Mouse (Mus musculus) limb, embryonic 14.5 days (tissue): Measurements from ENCODE around the gene Ints3. TPM values are rescaled to one million over a fixed set of nuclear protein-coding genes. Genes with fewer than 3 reads are reported as not detected.

ENCODE experiments used
- ATAC-seq: fragments of 200-750 bp; cut with Nextera tagmentation; 2 replicates; pipeline ENCODE4 v1.8.0; 2017; ENCODE audit warnings: low read depth, moderate number of reproducible peaks, moderate TSS enrichment; ENCODE audit not compliant: low FRiP score
- DNase-seq: peaks from one replicate; pipeline ENCODE4 v3.0.0-alpha.2; 2015; ENCODE audit warnings: low spot score
- H3K27ac ChIP-seq: fragments of 300-500 bp; sonication (generic); replicated peaks from 2 replicates; pipeline ENCODE4 v1.5.1; 2014; ENCODE audit warnings: low read depth, mild to moderate bottlenecking, low read length, moderate library complexity, mixed read lengths
- H3K27me3 ChIP-seq: fragments of 300-500 bp; sonication (generic); 2 replicates; pipeline ENCODE4 v1.6.1; 2014; ENCODE audit warnings: low read length, mixed read lengths; ENCODE audit not compliant: control insufficient read depth, insufficient read depth
- H3K36me3 ChIP-seq: fragments of 300-500 bp; sonication (generic); 2 replicates; pipeline ENCODE4 v1.6.1; 2014; ENCODE audit warnings: mild to moderate bottlenecking, low read length, moderate library complexity, mixed read lengths; ENCODE audit not compliant: control insufficient read depth, insufficient read depth
- H3K4me1 ChIP-seq: fragments of 300-500 bp; sonication (generic); 2 replicates; pipeline ENCODE4 v1.6.1; 2014; ENCODE audit warnings: antibody characterized with exemption, low read length, mixed read lengths; ENCODE audit not compliant: control insufficient read depth, insufficient read depth
- H3K4me2 ChIP-seq: fragments of 300-500 bp; sonication (generic); replicated peaks from 2 replicates; pipeline ENCODE4 v1.6.1; 2014; ENCODE audit warnings: low read depth, mild to moderate bottlenecking, low read length, moderate library complexity; ENCODE audit not compliant: severe bottlenecking
- H3K4me3 ChIP-seq: fragments of 300-500 bp; sonication (generic); replicated peaks from 2 replicates; pipeline ENCODE4 v1.5.1; 2014; ENCODE audit warnings: low read length
- H3K9ac ChIP-seq: fragments of 300-500 bp; sonication (generic); 2 replicates; pipeline ENCODE4 v1.6.1; 2014; ENCODE audit warnings: mild to moderate bottlenecking, low read depth, low read length, moderate library complexity; ENCODE audit not compliant: severe bottlenecking
- H3K9me3 ChIP-seq: fragments of 300-500 bp; sonication (generic); 2 replicates; pipeline ENCODE4 v1.6.1; 2016; ENCODE audit warnings: low read length; ENCODE audit not compliant: control insufficient read depth
- POLR2A ChIP-seq: fragments of 200-500 bp; IDR thresholded peaks from 2 replicates; pipeline ENCODE4 v1.8.0; 2012; ENCODE audit warnings: inconsistent platforms, mild to moderate bottlenecking, moderate library complexity, borderline replicate concordance; ENCODE audit not compliant: insufficient read depth, insufficient read length; ENCODE audit errors: extremely low read depth
- WGBS: fragments of 180-500 bp; shearing (Covaris S2); extraction: QIAGEN DNeasy Blood & Tissue Kit; methylation state at CpG from one replicate; pipeline ENCODE4 v1.1.7; 2014; 5-methylcytosine and 5-hydroxymethylcytosine counted together
- polyA plus RNA-seq, 2 experiments: library from polyadenylated mRNA; depleted of rRNA in 1 of 2; stranded (reverse) in 1 of 2; unstranded in 1 of 2; fragments of >200 nt; fragmentation: Nextera tagmentation in 1 of 2; extraction: Ambion mirVana in 1 of 2; gene quantifications; 2 replicates each; pipeline versions ENCODE4 v1.2.1 to v1.2.3; 2012 to 2014

Gene Ints3
- polyA plus RNA-seq, 2 experiments: 26.0 to 52.8 TPM

GRCm38 (mm10) chr3:90391004-90391403, 42.4 kb downstream of the Ints3 start:
- H3K4me1 ChIP-seq: peaks cover 34% of the 10 kb centered on the region
- no peak for DNase-seq
- no peaks in the 10 kb centered on the region for H3K9me3 ChIP-seq
- TF ChIP-seq POLR2A: no peak
- no peaks in the 10 kb centered on the region for H3K27me3 ChIP-seq
- no peak overlapping the region for H3K9ac ChIP-seq
- WGBS: 54% methylated on average over 4 of the region's 4 CpGs
- no peak overlapping the region for H3K4me3 ChIP-seq
- H3K4me2 ChIP-seq: peak overlapping the region; percentile 91; the same call in 1 of the 2 replicates
- peak overlapping the region; percentile 96; the same call in 1 of the 2 replicates for H3K27ac ChIP-seq
- ATAC-seq: no peak
- peaks cover 58% of the 10 kb centered on the region for H3K36me3 ChIP-seq

GRCm38 (mm10) chr3:90389511-90390490, 43.6 kb downstream of the Ints3 start, which contains the start of gene Slc27a3:
Slc27a3 (minus strand) TSS chr3:90389938.
- peaks cover 34% of the 10 kb centered on the region for H3K4me1 ChIP-seq
- 3% methylated on average over 44 of the region's 55 CpGs for WGBS

DNA sequence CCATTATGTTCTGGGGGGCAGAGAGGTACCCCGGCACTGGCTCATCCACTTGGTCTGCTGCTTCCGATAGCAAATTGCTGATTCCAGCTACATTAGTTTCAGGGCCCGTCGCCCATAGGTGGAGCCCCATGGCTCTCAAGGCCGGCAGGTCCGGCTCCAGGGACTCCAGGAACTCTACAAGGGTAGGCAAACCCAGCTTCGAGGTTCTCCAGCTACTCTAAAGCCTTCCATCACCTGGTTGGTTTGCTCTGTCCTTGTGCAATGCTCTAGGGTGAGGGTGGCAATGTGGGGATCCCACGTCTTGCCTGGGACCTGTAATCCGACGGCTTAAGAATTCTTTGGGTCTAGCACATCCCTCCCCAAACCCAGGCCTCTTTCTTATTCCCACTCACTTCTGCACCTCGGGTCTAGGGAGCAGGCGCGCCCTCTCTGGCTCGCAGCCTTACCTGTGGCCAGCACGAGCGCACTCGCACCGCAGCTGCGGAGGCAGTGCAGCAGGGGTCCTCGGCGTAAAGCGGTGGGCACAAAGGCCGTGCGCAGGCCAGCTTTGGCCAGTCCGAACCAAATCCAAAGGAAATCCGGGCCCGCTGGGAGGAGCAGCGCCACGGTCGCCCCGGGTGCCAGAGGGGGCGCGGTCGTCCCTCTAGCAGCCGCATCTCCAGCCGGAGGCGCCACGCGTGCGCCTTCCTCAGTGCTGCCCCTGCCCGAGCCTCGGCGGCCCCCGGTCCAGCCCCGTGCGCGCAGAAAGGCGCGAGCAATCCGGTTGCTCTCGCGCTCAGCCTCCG, 44.5 kb downstream of the Ints3 start:
- peaks cover 34% of the 10 kb centered on the region for H3K4me1 ChIP-seq
- peaks cover 60% of the 10 kb centered on the region for H3K36me3 ChIP-seq
- peak; percentile 70 for ATAC-seq
- H3K27me3 ChIP-seq: no peaks in the 10 kb centered on the region
- 0 out of 2 replicates have a peak, but pooled peaks have one; percentile 71 for TF ChIP-seq POLR2A
- DNase-seq: peak; percentile 67
- 3% methylated on average over 43 of the region's 53 CpGs for WGBS
- peak overlapping the region; percentile 80 for H3K9ac ChIP-seq
- no peaks in the 10 kb centered on the region for H3K9me3 ChIP-seq
- peak overlapping the region; percentile 96 for H3K27ac ChIP-seq
- peak overlapping the region; percentile 77 for H3K4me3 ChIP-seq
- peak overlapping the region; percentile 91 for H3K4me2 ChIP-seq

More at GRCm38 (mm10) chr3:90389511-90390490, 43.6 kb downstream of the Ints3 start, which contains the start of gene Slc27a3:
- H3K4me2 ChIP-seq: peak within 1 kb of the TSS; percentile 91
- peak within 1 kb of the TSS; percentile 80 for H3K9ac ChIP-seq
- no peaks in the 10 kb centered on the region for H3K27me3 ChIP-seq
- peak within 1 kb of the TSS; percentile 96 for H3K27ac ChIP-seq
- H3K36me3 ChIP-seq: peaks cover 62% of the 10 kb centered on the region
- H3K9me3 ChIP-seq: no peaks in the 10 kb centered on the region
- DNase-seq (peak; percentile 73), ATAC-seq (peak; percentile 77)
- peak within 1 kb of the TSS; percentile 77 for H3K4me3 ChIP-seq
- TF ChIP-seq POLR2A: 0 out of 2 replicates have a peak, but pooled peaks have one; percentile 52

GRCm38 (mm10) chr3:90388192-90388591, 45.2 kb downstream of the Ints3 start:
- peak overlapping the region; percentile 77 for H3K4me3 ChIP-seq
- no peak overlapping the region for H3K27ac ChIP-seq
- peak overlapping the region; percentile 91 for H3K4me2 ChIP-seq
- H3K4me1 ChIP-seq: peaks cover 34% of the 10 kb centered on the region
- no peaks in the 10 kb centered on the region for H3K27me3 ChIP-seq
- TF ChIP-seq POLR2A: no peak
- WGBS: 64% methylated on average over 4 of the region's 4 CpGs
- H3K9ac ChIP-seq: peak overlapping the region; percentile 80
- peaks cover 57% of the 10 kb centered on the region for H3K36me3 ChIP-seq
- no peak for DNase-seq
- no peaks in the 10 kb centered on the region for H3K9me3 ChIP-seq
- no peak for ATAC-seq

GRCm38 (mm10) chr3:90387483-90387882, 45.9 kb downstream of the Ints3 start:
- Histone ChIP-seq H3K27me3 (no peaks in the 10 kb centered on the region), H3K27ac (no peak overlapping the region), H3K4me1 (peaks cover 34% of the 10 kb centered on the region), H3K9ac (0 out of 2 replicates have a peak overlapping the region, but pooled peaks have one; percentile 3), H3K4me2 (peak overlapping the region; percentile 91), H3K36me3 (peaks cover 50% of the 10 kb centered on the region), H3K4me3 (peak overlapping the region; percentile 77), H3K9me3 (no peaks in the 10 kb centered on the region)
- DNase-seq: no peak
- WGBS: 56% methylated on average over 11 of the region's 11 CpGs
- no peak for ATAC-seq
- TF ChIP-seq POLR2A: no peak
